Mouse (Mus musculus) left cerebral cortex, adult 9 months (tissue): ENCODE results near the gene Ptf1a.

Experiments
- DNase-seq, 2 experiments: peaks; one replicate each; pipeline ENCODE4 v3.0.0; 2022; ENCODE audit warnings: low spot score in 2 of 2

Gene Ptf1a

DNA sequence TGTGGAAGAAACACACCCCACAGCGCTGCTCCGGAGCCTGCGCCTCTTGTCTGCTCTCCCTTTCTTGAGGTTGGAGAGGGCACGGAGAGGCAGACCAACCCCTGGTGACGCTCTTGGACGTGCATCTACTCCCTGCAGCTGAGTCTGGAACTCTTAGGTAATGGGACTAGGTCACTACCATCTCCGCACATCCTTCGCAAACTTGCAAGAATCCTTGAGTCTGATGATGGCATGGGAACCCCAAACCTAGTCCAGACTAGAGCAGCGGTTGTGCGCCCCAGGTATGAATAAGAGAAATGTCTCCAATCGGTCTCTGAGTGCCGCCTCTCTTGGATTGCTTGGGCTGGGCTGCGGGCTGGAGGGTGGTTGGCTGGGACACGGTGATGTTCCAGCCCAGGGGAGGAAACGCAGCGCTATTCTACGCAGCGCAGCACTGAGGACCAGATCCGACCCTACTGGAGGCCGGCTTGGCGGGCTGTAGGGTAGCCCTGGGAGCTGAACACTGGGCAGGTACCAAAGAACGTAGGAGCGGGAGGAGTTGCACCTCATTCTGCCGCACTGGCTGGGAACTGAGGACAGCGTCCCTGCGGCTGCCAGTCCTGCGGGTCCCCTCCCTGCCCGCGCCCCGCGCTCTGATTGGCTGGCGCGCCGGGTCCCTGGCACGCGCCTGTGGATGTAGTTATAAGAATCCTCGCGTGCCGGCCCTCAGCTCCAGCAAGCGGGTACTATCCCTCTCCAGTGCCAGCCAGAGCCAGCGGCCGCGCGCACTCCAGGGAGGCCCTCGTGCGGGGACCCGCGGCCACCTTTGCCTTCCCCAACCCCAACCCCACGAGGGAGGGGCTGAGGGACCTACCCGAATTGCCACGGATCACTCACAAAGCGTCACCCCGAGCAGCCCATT, at the start of gene Ptf1a:
Ptf1a (plus strand) TSS at position 733 of the 901 bp plus-strand sequence.
- DNase-seq, result no peak

DNA sequence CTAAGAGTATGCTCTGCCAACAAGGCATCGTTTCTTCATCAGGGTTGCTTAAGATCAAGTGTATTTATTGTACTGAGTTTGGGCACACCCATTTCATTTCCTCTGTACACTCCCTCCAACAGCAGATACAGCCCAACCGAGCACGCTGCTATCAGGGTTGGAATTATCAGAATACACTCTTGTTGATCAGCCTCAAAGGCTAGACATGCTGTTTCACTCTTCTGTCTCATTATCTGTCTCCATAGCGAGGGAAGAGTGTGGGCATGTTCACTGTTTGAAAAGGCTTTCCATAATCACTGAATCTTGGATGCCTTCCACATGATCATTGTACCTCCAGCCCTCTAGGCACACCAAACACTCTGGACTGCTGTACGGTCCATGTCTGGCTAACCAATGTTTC, 40.1 kb upstream of the Ptf1a start:
- no peak for DNase-seq

DNA sequence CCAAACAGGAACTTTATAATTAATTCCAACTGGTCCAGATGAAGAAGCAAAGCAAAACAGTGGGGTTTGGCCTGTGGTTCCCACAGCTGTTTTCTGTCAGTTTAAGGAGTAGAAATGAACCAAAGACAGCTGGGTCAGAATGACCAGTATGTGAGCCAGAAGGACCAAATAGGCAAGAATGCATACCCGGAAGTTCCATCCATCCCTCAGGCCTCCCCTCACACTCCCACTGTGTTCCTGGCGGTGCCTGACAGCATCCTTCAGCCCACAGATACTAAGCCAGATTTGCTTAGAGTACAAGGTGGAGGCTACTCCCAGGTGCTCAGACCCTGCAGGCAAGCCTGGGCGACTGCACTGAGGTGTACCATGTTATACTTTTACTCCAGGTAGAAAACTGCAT, 38.9 kb upstream of the Ptf1a start:
- no peak for DNase-seq

DNA sequence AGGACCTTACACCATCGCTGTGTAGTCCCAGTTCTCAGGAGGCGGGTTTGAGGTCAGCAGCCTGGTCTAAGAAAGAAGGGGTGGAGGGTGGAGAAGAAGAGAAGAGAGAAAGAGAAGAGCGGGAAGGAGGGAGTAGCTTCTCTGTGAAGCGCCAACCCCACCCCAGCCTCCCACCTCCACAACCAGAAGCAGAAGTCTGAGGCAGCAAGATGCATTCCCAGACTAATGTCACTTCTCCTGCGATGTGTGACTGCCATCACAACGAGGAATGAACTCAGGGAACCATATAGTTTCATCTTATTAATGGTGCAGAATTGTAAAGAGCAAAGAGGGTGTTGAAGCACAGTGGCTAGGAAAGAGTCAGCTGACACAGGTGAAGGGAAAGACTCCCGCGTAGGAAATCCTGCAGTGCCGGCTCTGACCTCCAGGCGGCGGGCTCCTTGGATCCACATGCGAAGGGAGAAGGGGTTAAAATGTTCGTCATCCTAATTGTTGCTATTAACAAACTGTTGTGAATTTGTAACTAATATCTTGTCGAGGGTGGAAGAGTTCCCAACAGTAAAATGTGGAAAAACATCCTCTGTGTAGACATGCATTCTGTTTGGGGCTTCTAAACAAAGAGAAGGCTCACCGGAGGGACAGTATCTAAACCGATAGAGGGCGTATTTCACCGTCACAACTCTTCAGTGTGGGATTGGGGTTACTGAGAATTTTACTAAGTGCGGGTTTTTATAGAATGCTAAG, 31.1 kb upstream of the Ptf1a start:
- DNase-seq, result peak in 1 of 2 experiments; percentile 73

DNA sequence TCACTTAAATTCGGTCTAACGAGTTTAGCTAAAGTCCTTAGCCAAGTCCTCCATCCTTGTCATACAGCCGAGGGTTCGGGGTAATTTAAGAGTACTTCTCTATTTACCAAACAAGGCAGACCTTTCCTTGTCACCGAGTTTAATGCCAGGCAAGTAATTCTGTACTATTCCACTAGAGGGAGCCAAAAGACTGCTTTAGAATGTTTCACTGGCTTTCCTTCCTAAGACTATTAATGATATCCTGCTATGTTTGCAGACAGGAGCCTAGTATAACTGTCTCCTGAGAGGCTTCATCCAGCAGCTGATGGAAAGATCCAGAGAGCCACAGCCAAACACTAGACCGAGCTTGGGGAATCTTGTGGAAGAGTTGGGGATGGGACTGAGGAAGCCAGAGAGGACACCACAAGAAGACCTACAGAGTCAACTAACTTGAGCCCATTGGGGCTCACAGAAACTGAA, 30.4 kb upstream of the Ptf1a start:
- peak; percentile 11 to 84 for DNase-seq

DNA sequence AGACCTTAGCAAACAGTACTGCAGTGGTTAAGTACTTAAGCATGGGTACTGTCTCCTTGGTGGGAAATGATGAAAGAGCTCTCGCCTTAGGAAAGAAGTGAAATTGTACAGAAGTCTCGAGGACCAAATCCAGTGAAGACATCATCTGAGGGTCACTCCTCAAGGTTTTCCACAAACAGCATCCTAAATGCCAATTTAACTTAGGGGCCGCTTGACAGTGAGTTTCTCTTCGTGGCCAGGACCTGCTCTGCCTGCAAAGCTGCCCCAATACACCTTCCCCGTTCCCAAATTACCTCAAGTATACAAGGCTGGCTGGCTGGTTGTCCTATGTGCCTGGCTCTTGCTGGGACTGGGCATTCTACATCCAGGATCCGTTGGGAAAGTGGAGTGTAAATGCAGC, 29.4 kb upstream of the Ptf1a start:
- DNase-seq, result no peak

DNA sequence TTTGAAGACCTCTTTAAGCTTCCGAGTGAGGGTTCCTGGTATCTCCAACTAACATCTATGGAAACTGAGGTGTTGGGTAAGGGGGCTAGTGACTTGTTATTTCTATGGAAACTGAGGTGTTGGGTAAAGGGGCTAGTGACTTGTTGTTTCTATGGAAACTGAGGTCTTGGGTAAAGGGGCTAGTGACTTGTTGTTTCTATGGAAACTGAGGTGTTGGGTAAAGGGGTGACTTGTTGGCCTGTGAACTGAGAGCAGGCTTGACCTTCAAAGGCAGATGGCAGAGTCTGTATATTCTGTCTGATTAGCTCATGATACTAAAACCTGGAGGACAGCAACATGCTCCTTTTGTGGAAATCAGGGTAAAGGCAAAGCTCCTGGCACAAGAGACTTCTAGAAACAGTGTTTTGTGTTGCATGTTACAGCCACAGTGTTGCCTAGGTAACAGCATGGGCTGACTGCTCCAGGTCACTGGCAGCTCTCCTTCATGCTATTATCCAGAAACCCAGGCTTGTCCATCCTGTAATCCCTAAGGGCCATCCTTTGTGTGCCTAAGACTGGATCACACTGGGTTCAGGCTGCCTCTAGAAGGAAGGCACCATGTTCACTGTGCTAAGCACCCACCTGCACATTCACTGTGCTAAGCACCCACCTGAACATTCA, 25.6 kb upstream of the Ptf1a start:
- no peak for DNase-seq

DNA sequence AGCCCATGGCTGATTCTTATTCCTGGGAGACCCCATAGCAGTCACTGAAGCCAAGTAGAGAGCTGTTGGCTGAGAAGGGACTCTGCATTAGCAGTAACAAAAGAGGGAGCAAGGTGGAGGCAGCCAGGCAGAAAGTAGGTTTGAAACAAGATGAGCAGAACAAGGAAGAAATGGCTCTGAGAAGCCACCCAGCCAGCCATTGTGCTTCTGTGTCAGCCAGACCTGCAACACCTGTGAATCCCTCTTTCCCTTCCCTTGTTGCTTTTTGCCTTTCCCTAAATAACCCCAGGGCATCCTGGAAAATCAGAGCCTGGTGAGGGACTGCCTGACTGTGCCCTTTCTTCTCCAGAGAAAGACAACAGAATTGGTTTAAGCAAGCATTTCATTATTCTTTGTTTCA, 23.2 kb upstream of the Ptf1a start:
- DNase-seq, result no peak

DNA sequence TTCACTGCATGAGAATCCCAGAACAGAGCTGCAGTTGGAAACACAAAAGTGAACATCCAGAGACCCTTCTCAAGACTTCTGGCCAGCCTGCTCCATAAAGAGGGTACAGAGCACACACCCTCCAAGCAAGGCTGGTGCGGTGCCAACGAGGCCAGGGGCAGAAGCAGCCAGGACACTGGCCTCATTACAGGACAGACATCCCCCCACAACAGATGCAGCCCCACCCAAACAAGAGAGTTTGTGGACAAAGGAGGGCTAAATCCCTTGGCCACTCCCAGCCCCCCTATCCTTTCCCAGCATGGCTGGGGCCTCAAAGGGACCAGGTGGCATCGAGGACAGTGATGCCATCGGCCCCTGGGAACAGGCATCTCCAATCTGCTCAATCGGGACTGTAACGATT, 22.4 kb upstream of the Ptf1a start:
- DNase-seq, result no peak

DNA sequence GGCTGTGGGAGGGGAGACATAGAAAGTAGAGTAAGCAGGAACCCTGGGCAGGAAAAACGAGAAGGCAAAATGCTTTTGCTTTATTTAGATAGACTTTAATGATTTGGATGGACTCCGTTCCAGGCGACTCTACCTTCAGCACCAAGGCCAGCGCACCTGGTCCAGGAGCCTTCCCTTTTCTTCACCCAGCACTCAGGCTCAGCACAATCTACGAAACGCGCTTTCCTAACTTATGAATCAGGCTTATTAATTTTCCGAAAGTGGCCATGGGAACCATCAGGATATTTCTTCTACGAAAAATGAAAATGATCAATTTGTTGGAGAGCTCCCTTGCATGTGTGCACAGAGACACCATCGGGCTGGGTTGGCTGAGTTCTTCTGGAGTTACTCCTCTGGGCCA, 16.4 kb upstream of the Ptf1a start:
- no peak for DNase-seq

DNA sequence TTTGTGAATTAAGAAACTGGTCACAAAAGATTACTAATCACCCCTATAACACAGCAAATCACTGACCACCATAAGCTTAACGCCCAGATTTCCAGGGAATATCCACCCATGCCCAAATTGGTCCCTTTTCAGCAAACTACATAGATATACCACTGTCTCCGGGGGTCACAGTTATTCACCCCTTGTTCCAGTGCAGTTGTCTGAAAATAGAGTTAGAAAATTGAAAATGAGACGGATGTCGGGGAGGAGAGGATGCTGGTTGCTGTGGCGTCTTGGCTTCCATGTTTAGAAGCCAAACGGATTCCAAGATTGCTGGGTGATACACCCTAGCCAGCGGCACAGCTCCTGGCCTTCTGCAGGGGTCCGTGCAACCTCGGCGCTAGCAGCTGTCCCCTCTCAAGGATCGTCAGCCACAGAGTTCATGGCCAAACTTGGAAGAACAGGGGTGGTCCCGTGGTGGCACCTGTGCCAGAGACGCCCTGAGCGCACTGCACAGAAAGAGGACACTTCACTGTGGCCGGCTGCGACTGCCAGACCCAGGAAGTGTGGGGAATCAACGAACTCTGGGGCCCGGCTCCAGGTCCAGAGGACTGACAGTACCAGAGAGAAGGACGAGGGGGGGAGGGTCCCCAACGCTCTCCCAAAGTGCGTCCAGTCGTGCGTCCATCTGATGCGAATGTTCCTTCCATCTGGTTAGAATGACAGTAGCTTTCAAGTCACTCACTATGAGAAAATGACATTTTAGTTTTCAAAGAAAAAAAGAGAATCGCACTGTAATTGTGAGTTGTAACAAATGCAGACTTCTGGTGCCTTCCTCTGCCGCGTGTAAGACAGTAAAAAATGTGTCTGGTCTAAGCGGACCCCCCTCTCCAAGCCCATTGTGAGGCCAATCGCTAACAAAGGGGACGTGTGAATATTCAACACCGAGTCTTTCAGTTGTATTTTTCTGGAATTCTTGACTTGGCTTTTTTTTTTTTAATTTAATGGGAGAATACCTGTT, 15.5 kb upstream of the Ptf1a start:
- DNase-seq, result no peak

DNA sequence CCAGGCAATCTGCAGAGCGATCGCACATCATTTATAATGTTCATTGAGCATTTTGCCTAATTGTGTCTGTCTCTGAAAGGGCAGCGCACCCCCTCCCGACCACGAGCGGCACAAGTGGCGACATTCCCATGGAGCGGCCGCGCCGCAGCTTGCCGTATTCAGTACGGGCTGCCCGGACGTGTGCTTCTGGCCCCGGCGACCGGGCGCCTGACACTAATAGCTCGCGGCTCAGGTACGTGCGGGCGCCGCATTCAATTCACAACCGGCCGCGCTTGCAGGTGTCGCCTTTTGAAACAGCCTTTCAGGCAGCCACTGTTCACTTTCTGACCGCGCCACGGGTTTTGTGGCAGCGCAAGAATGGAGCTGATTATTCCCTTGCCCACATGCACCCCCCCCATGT, 14.7 kb upstream of the Ptf1a start:
- DNase-seq, result no peak

DNA sequence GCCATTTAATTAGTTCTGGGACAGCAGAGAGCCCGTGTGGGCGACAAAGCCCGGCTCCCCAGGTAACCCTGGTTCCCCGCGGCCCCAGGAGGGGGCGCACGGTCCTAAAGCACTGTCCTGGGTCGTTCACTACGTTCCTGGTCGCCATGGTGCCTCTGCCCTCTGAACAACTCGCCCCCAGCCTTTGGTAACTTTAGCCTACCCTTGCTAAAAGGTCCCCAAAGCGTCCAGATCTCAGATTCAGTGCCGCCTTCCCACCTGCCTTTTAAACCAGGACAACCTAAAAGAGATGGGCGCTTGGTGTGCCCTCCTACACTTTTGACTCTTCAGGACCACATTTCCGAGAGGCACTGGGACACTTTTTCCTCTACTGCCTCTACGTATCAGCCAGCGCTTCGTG, 14.3 kb upstream of the Ptf1a start:
- no peak for DNase-seq

DNA sequence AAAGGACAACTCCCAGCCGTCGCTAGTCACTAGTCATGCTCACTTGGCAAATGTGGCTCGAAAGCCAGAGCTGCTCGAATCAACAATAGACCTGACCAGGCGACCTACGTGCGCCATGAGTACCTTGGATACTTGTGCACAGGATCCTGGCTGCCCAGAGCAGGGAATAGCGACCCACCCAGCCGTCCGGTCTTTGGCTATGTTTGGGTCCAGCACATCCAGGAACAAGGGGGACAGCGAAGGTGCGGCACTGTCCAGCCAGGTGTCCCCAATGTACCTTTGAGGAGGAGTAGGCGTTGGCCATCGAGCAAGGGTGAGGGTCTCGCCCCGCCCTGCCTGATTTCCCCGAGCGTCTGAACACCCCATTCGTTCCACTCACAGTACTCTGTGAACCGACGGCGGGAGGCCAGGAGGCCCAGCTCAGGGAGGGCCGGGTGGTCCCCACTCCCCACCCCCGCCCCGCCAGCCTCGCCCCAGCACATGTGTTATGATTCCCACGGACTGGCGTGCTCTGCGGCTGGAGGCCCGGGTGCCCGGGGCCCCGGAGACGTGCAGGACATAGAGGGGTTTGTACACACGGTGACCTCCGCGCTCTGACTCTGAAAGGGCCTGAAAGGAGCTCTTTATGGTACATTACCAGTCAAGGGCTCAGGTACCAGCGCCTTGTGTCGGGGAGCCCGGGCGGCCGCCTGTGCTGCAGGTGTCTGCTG, 13.7 kb upstream of the Ptf1a start:
- no peak for DNase-seq

DNA sequence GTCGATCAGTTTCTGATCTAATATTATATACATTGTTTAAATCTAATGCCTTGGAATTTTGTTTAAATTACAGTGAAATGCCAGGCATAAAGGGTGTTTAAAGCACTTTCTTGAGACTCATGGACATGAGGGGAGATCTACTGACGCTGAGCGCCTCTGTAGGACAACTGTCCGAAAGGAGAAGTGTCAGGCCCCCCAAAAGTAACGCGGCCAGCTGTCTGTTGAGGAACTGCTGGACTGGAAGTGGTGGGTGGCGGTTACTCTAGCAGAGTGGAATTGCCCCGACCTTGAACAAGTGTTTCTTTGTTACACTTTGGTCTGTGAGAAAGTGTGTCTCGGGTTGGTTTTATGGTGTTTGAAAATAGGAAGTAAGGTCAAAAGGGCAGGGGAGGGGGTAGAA, 1.1 kb upstream of the Ptf1a start:
- no peak for DNase-seq

DNA sequence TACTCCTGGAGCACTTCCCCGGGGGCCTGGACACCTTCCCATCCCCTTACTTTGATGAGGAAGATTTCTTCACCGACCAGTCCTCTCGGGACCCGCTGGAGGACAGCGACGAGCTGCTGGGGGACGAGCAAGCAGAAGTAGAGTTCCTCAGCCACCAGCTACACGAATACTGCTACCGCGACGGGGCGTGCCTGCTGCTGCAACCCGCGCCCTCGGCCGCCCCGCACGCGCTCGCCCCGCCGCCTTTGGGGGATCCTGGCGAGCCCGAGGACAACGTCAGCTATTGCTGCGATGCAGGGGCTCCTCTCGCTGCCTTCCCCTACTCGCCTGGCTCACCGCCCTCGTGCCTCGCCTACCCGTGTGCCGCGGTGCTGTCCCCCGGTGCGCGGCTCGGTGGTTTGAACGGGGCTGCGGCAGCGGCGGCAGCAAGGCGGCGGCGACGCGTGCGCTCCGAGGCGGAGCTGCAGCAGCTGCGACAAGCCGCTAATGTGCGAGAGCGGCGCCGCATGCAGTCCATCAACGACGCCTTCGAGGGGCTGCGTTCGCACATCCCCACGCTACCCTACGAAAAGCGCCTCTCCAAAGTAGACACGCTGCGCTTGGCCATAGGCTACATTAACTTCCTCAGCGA, 523 bp downstream of the Ptf1a start:
- no peak for DNase-seq

DNA sequence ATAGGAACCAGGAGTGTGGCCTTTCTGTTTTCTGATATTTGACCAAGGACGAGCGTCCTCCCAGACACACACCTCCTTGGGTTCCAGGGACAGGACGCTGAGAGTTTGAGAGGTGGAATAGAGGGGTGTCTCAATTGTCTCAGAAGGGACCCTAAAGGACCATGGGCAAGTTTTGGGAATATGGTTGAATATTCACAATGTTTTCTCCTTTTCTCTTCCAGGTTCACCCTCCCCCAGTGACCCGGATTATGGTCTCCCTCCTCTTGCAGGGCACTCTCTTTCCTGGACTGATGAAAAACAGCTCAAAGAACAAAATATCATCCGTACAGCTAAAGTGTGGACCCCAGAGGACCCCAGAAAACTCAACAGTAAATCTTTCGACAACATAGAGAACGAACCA, 1.3 kb downstream of the Ptf1a start:
- no peak for DNase-seq

DNA sequence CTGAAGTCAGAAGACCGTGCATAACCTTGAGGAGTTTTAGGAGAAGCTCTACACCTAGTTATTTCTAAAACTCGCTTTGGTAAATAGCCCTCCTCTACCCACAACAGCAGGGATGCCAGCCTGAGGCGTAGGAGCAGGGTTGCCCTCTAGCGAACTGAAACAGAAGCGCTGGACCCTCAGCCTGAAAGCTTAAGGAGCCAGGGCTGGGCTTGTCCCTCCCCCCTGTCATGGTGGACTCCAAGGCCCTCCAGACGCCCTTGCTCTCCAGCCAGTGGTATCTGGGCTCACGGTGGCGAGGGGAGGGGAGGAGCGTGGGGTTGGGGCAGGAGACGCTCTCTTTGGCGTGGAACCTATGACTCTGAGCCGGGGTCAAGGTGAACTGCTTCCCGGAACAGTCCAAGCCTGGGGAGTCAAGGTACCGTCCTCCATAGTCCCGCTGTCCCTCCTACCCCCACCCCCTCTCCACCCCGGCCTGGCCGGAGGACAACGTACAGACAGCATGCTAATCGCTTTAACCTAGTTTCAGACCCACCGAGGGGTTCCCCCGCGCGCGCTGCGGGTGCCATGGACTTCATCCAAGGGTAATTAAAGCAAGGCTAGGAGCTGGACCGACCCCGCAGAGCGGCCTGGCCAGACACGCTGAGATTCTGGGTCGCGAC, 2.7 kb downstream of the Ptf1a start:
- no peak for DNase-seq

DNA sequence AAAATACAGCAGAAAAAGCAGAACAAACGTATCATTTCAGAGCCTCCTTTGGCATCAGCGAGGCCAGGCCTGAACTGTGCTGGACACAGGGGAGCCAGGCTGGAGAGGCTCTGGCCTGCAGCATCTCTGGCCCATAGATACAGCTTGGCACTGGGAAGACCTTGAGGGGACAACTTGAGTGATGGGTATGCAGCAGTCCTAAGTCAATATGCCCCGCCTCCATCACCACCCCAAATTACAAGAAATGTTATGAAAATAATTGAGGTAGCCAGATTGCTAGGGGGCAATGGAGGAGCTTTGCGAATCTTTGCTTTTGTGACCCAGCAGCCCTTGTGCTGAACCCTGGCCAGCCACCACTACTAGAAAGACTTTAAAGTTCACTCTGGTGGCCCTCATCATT, 3.8 kb downstream of the Ptf1a start:
- DNase-seq, result no peak
